Mouse (Mus musculus) limb, embryonic 10.5 days (tissue): ENCODE results near the gene Adk. TPM values are rescaled to one million over a fixed set of nuclear protein-coding genes. Genes with fewer than 3 reads are reported as not detected.

ENCODE experiments used
- DNase-seq: peaks from one replicate; pipeline ENCODE4 v3.0.0-alpha.2; 2017; ENCODE audit warnings: low spot score
- H3K27ac ChIP-seq: fragments of 300-500 bp; sonication (generic); 2 replicates; pipeline ENCODE4 v1.5.1; 2016; ENCODE audit warnings: mild to moderate bottlenecking
- H3K27me3 ChIP-seq: fragments of 300-500 bp; sonication (generic); 2 replicates; pipeline ENCODE4 v1.6.1; 2016; ENCODE audit warnings: low read depth, mild to moderate bottlenecking; ENCODE audit not compliant: poor library complexity, severe bottlenecking
- H3K36me3 ChIP-seq: fragments of 300-500 bp; sonication (generic); 2 replicates; pipeline ENCODE4 v1.6.1; 2016; ENCODE audit warnings: mild to moderate bottlenecking, moderate library complexity
- H3K4me1 ChIP-seq: fragments of 300-500 bp; sonication (generic); 2 replicates; pipeline ENCODE4 v1.6.1; 2016
- H3K4me3 ChIP-seq: fragments of 300-500 bp; sonication (generic); 2 replicates; pipeline ENCODE4 v1.5.1; 2016; ENCODE audit warnings: mild to moderate bottlenecking, moderate library complexity
- H3K9me3 ChIP-seq: fragments of 300-500 bp; sonication (generic); replicated peaks from 2 replicates; pipeline ENCODE4 v1.6.1; 2016; ENCODE audit warnings: mild to moderate bottlenecking
- WGBS: fragments of 180-500 bp; shearing (Covaris S2); methylation state at CpG from one replicate; pipeline ENCODE4 v1.1.7; 2016; 5-methylcytosine and 5-hydroxymethylcytosine counted together
- polyA plus RNA-seq: library from polyadenylated mRNA; unstranded; fragments of >200 nt; fragmentation: Nextera tagmentation; extraction: Ambion mirVana; gene quantifications from 2 replicates; pipeline ENCODE4 v1.2.1, GENCODE M21; 2016

The Adk gene
- polyA plus RNA-seq, 1 experiment from 2014 or later: 170 TPM

GRCm38 (mm10) chr14:21359896-21360525 lies 307.6 kb downstream of the Adk start:
- no peak overlapping the region for H3K27ac ChIP-seq
- 88% methylated on average over 8 of the region's 12 CpGs for WGBS
- H3K9me3 ChIP-seq: no peaks in the 10 kb centered on the region
- H3K27me3 ChIP-seq: no peaks in the 10 kb centered on the region
- no peak for DNase-seq
- no peak overlapping the region for H3K4me3 ChIP-seq
- H3K4me1 ChIP-seq: peaks cover 10% of the 10 kb centered on the region
- peaks cover 4% of the 10 kb centered on the region for H3K36me3 ChIP-seq

GRCm38 (mm10) chr14:21367095-21367494 lies 314.7 kb downstream of the Adk start:
- no peak for DNase-seq
- H3K4me1 ChIP-seq: peaks cover 20% of the 10 kb centered on the region
- H3K27me3 ChIP-seq: no peaks in the 10 kb centered on the region
- no peaks in the 10 kb centered on the region for H3K9me3 ChIP-seq
- H3K36me3 ChIP-seq: peaks cover 8% of the 10 kb centered on the region
- 92% methylated on average over 2 of the region's 2 CpGs for WGBS
- H3K4me3 ChIP-seq: no peak overlapping the region
- no peak overlapping the region for H3K27ac ChIP-seq

- Histone ChIP-seq H3K36me3 (peaks cover 8% of the 10 kb centered on the region), H3K4me3 (no peak overlapping the region), H3K27me3 (no peaks in the 10 kb centered on the region), H3K27ac (peak overlapping the region; percentile 62; the same call in 1 of the 2 replicates), H3K9me3 (no peaks in the 10 kb centered on the region), H3K4me1 (peaks cover 20% of the 10 kb centered on the region)
- WGBS: 77% methylated on average over 2 of the region's 2 CpGs
- no peak for DNase-seq
These were observed 316.2 kb downstream of the Adk start for GRCm38 (mm10) chr14:21368622-21369021.

- Histone ChIP-seq H3K27me3 (no peaks in the 10 kb centered on the region), H3K4me3 (no peak overlapping the region), H3K4me1 (peaks cover 20% of the 10 kb centered on the region), H3K9me3 (no peaks in the 10 kb centered on the region), H3K36me3 (peaks cover 8% of the 10 kb centered on the region), H3K27ac (peak overlapping the region; percentile 62)
- WGBS: 21% methylated on average over 5 of the region's 5 CpGs
- DNase-seq: peak; percentile 79
These were observed 316.8 kb downstream of the Adk start for GRCm38 (mm10) chr14:21369127-21369526.

GRCm38 (mm10) chr14:21371946-21372345 lies 319.6 kb downstream of the Adk start:
- no peaks in the 10 kb centered on the region for H3K9me3 ChIP-seq
- peaks cover 20% of the 10 kb centered on the region for H3K4me1 ChIP-seq
- H3K4me3 ChIP-seq: no peak overlapping the region
- no peak for DNase-seq
- H3K27ac ChIP-seq: no peak overlapping the region
- no peaks in the 10 kb centered on the region for H3K36me3 ChIP-seq
- WGBS: 52% methylated on average over 2 of the region's 2 CpGs
- no peaks in the 10 kb centered on the region for H3K27me3 ChIP-seq

- Histone ChIP-seq H3K27me3 (no peaks in the 10 kb centered on the region), H3K4me1 (peaks cover 20% of the 10 kb centered on the region), H3K36me3 (no peaks in the 10 kb centered on the region), H3K4me3 (no peak overlapping the region), H3K9me3 (no peaks in the 10 kb centered on the region), H3K27ac (no peak overlapping the region)
- DNase-seq: no peak
- WGBS: 94% methylated on average over 5 of the region's 5 CpGs
These were observed 320.3 kb downstream of the Adk start for GRCm38 (mm10) chr14:21372689-21373088.

- Histone ChIP-seq H3K36me3 (peaks cover 13% of the 10 kb centered on the region), H3K27ac (no peak overlapping the region), H3K9me3 (0 out of 2 replicates have a peak, but pooled peaks cover 2% of the 10 kb centered on the region), H3K27me3 (no peaks in the 10 kb centered on the region), H3K4me3 (no peak overlapping the region), H3K4me1 (no peaks in the 10 kb centered on the region)
- DNase-seq: no peak
- 94% methylated on average over 5 of the region's 5 CpGs for WGBS
These were observed 331.5 kb downstream of the Adk start for GRCm38 (mm10) chr14:21383701-21384428.

- DNase-seq: no peak
- H3K9me3 ChIP-seq: no peaks in the 10 kb centered on the region
- peaks cover 18% of the 10 kb centered on the region for H3K4me1 ChIP-seq
- 95% methylated on average over 7 of the region's 7 CpGs for WGBS
- H3K4me3 ChIP-seq: no peak overlapping the region
- H3K27me3 ChIP-seq: no peaks in the 10 kb centered on the region
- H3K36me3 ChIP-seq: peaks cover 5% of the 10 kb centered on the region; the same call in 1 of the 2 replicates
- no peak overlapping the region for H3K27ac ChIP-seq
These were observed 347.1 kb downstream of the Adk start for GRCm38 (mm10) chr14:21399506-21399905.

GRCm38 (mm10) chr14:21402157-21402601 lies 349.8 kb downstream of the Adk start:
- Histone ChIP-seq H3K4me3 (no peak overlapping the region), H3K4me1 (peaks cover 18% of the 10 kb centered on the region), H3K36me3 (peaks cover 5% of the 10 kb centered on the region; the same call in 1 of the 2 replicates), H3K27ac (peak overlapping the region; percentile 44; the same call in 1 of the 2 replicates), H3K9me3 (no peaks in the 10 kb centered on the region), H3K27me3 (no peaks in the 10 kb centered on the region)
- 80% methylated on average over 8 of the region's 8 CpGs for WGBS
- no peak for DNase-seq

- Histone ChIP-seq H3K27ac (peak overlapping the region; percentile 44; the same call in 1 of the 2 replicates), H3K4me3 (no peak overlapping the region), H3K4me1 (peaks cover 18% of the 10 kb centered on the region), H3K36me3 (peaks cover 8% of the 10 kb centered on the region; the same call in 1 of the 2 replicates), H3K27me3 (no peaks in the 10 kb centered on the region), H3K9me3 (no peaks in the 10 kb centered on the region)
- WGBS: 86% methylated on average over 8 of the region's 8 CpGs
- no peak for DNase-seq
These were observed 350.4 kb downstream of the Adk start for GRCm38 (mm10) chr14:21402621-21403405.

- Histone ChIP-seq H3K4me3 (no peak overlapping the region), H3K9me3 (no peaks in the 10 kb centered on the region), H3K27ac (no peak overlapping the region), H3K27me3 (no peaks in the 10 kb centered on the region), H3K36me3 (peaks cover 3% of the 10 kb centered on the region; the same call in 1 of the 2 replicates), H3K4me1 (peaks cover 22% of the 10 kb centered on the region)
- DNase-seq: no peak
- 90% methylated on average over 5 of the region's 5 CpGs for WGBS
These were observed 354.6 kb downstream of the Adk start for GRCm38 (mm10) chr14:21406946-21407345.

GRCm38 (mm10) chr14:21408846-21409245 lies 356.5 kb downstream of the Adk start:
- no peaks in the 10 kb centered on the region for H3K27me3 ChIP-seq
- DNase-seq: no peak
- 74% methylated on average over 4 of the region's 4 CpGs for WGBS
- peaks cover 3% of the 10 kb centered on the region; the same call in 1 of the 2 replicates for H3K36me3 ChIP-seq
- no peak overlapping the region for H3K27ac ChIP-seq
- H3K4me3 ChIP-seq: no peak overlapping the region
- peaks cover 9% of the 10 kb centered on the region for H3K4me1 ChIP-seq
- H3K9me3 ChIP-seq: no peaks in the 10 kb centered on the region
